Mouse (Mus musculus) intestine, embryonic 15.5 days (tissue): ENCODE data around the gene Hoxa9. TPM values are rescaled to one million over a fixed set of nuclear protein-coding genes. Genes with fewer than 3 reads are reported as not detected.
A peak's percentile ranks its signal among the peaks of the same experiment; 100 is the strongest.

Experiments used
- ATAC-seq: fragments of 200-750 bp; cut with Nextera tagmentation; 2 replicates; pipeline ENCODE4 v1.8.0; 2017; ENCODE audit warnings: moderate TSS enrichment, moderate library complexity
- H3K27ac ChIP-seq: fragments of 300-500 bp; sonication (generic); 2 replicates; pipeline ENCODE4 v1.5.1; 2015; ENCODE audit warnings: mild to moderate bottlenecking, inconsistent platforms
- H3K27me3 ChIP-seq: fragments of 300-500 bp; sonication (generic); replicated peaks from 2 replicates; pipeline ENCODE4 v1.6.1; 2015; ENCODE audit warnings: inconsistent platforms
- H3K36me3 ChIP-seq: fragments of 300-500 bp; sonication (generic); 2 replicates; pipeline ENCODE4 v1.6.1; 2015; ENCODE audit warnings: inconsistent platforms
- H3K4me1 ChIP-seq: fragments of 300-500 bp; sonication (generic); replicated peaks from 2 replicates; pipeline ENCODE4 v1.6.1; 2015; ENCODE audit warnings: inconsistent platforms
- H3K4me2 ChIP-seq: fragments of 300-500 bp; sonication (generic); replicated peaks from 2 replicates; pipeline ENCODE4 v1.6.1; 2015; ENCODE audit warnings: mild to moderate bottlenecking, inconsistent platforms
- H3K4me3 ChIP-seq: fragments of 300-500 bp; sonication (generic); replicated peaks from 2 replicates; pipeline ENCODE4 v1.5.1; 2015; ENCODE audit warnings: inconsistent platforms
- H3K9ac ChIP-seq: fragments of 300-500 bp; sonication (generic); 2 replicates; pipeline ENCODE4 v1.6.1; 2015; ENCODE audit warnings: inconsistent platforms
- H3K9me3 ChIP-seq: fragments of 300-500 bp; sonication (generic); 2 replicates; pipeline ENCODE4 v1.6.1; 2016; ENCODE audit warnings: inconsistent platforms
- WGBS: fragments of 180-500 bp; shearing (Covaris S2); methylation state at CpG from one replicate; pipeline ENCODE4 v1.1.7; 2015; 5-methylcytosine and 5-hydroxymethylcytosine counted together
- polyA plus RNA-seq: library from polyadenylated mRNA; unstranded; fragments of >200 nt; fragmentation: Nextera tagmentation; extraction: Ambion mirVana; gene quantifications from 2 replicates; pipeline ENCODE4 v1.2.1, GENCODE M21; 2015

The Hoxa9 gene
- polyA plus RNA-seq, 1 experiment from 2014 or later: 6.3 TPM

- Histone ChIP-seq H3K4me1 (peaks cover 26% of the 10 kb centered on the region), H3K36me3 (no peaks in the 10 kb centered on the region), H3K9me3 (no peaks in the 10 kb centered on the region), H3K4me3 (no peak overlapping the region), H3K9ac (no peak overlapping the region), H3K27ac (peak overlapping the region; percentile 75), H3K4me2 (peak overlapping the region; percentile 39), H3K27me3 (no peaks in the 10 kb centered on the region)
- 11% methylated on average over 10 of the region's 10 CpGs for WGBS
- ATAC-seq: peak; percentile 66; the same call in 1 of the 2 replicates
Observed at GRCm38 (mm10) chr6:52197271-52197670, 33.6 kb downstream of the Hoxa9 start.

- Histone ChIP-seq H3K9me3 (no peaks in the 10 kb centered on the region), H3K4me3 (no peak overlapping the region), H3K27ac (peak overlapping the region; percentile 8), H3K4me2 (peak overlapping the region; percentile 39), H3K4me1 (peaks cover 29% of the 10 kb centered on the region), H3K36me3 (no peaks in the 10 kb centered on the region), H3K9ac (no peak overlapping the region), H3K27me3 (no peaks in the 10 kb centered on the region)
- ATAC-seq: no peak
- 23% methylated on average over 9 of the region's 9 CpGs for WGBS
Observed at GRCm38 (mm10) chr6:52196811-52197210, 34.1 kb downstream of the Hoxa9 start.

GRCm38 (mm10) chr6:52194690-52195089, 36.2 kb downstream of the Hoxa9 start:
- Histone ChIP-seq H3K4me3 (no peak overlapping the region), H3K27ac (peak overlapping the region; percentile 70), H3K9ac (peak overlapping the region; percentile 14; the same call in 1 of the 2 replicates), H3K36me3 (no peaks in the 10 kb centered on the region), H3K4me2 (peak overlapping the region; percentile 44), H3K9me3 (no peaks in the 10 kb centered on the region), H3K27me3 (no peaks in the 10 kb centered on the region), H3K4me1 (peaks cover 37% of the 10 kb centered on the region)
- no peak for ATAC-seq
- WGBS: 29% methylated on average over 10 of the region's 10 CpGs

GRCm38 (mm10) chr6:52191860-52192550, 38.9 kb downstream of the Hoxa9 start:
- H3K4me1 ChIP-seq: peaks cover 49% of the 10 kb centered on the region
- peak overlapping the region; percentile 90 for H3K27ac ChIP-seq
- H3K9me3 ChIP-seq: no peaks in the 10 kb centered on the region

GRCm38 (mm10) chr6:52190906-52191810, 39.7 kb downstream of the Hoxa9 start, which contains the start of gene Hoxa4:
Hoxa4 (minus strand) TSS chr6:52191753.
- peak within 1 kb of the TSS; percentile 81 for H3K9ac ChIP-seq
- H3K4me2 ChIP-seq: peak within 1 kb of the TSS; percentile 94
- peak within 1 kb of the TSS; percentile 65 for H3K4me3 ChIP-seq
- WGBS: 2% methylated on average over 78 of the region's 102 CpGs
- H3K27ac ChIP-seq: peak within 1 kb of the TSS; percentile 94
- peak; percentile 48 for ATAC-seq
- H3K36me3 ChIP-seq: no peaks in the 10 kb centered on the region
- H3K9me3 ChIP-seq: no peaks in the 10 kb centered on the region
- H3K27me3 ChIP-seq: no peaks in the 10 kb centered on the region
- peaks cover 43% of the 10 kb centered on the region for H3K4me1 ChIP-seq

More at GRCm38 (mm10) chr6:52191860-52192550, 38.9 kb downstream of the Hoxa9 start:
- Histone ChIP-seq H3K9ac (peak overlapping the region; percentile 64), H3K27me3 (no peaks in the 10 kb centered on the region), H3K4me2 (peak overlapping the region; percentile 94), H3K4me3 (peak overlapping the region; percentile 65), H3K36me3 (no peaks in the 10 kb centered on the region)
- ATAC-seq: peak; percentile 83
- WGBS: 1% methylated on average over 40 of the region's 55 CpGs

- Histone ChIP-seq H3K27me3 (no peaks in the 10 kb centered on the region), H3K4me3 (peak overlapping the region; percentile 65), H3K36me3 (no peaks in the 10 kb centered on the region), H3K4me1 (peaks cover 47% of the 10 kb centered on the region), H3K4me2 (peak overlapping the region; percentile 94), H3K9ac (peak overlapping the region; percentile 81), H3K9me3 (no peaks in the 10 kb centered on the region), H3K27ac (peak overlapping the region; percentile 94)
- no peak for ATAC-seq
- 7% methylated on average over 23 of the region's 23 CpGs for WGBS
Observed at GRCm38 (mm10) chr6:52190410-52190809, 40.5 kb downstream of the Hoxa9 start.

GRCm38 (mm10) chr6:52189909-52190308, 41.0 kb downstream of the Hoxa9 start:
- Histone ChIP-seq H3K27ac (peak overlapping the region; percentile 94), H3K36me3 (no peaks in the 10 kb centered on the region), H3K9ac (0 out of 2 replicates have a peak overlapping the region, but pooled peaks have one; percentile 81), H3K27me3 (no peaks in the 10 kb centered on the region), H3K4me3 (peak overlapping the region; percentile 65), H3K9me3 (no peaks in the 10 kb centered on the region), H3K4me2 (peak overlapping the region; percentile 94), H3K4me1 (peaks cover 50% of the 10 kb centered on the region)
- 40% methylated on average over 8 of the region's 8 CpGs for WGBS
- ATAC-seq: no peak

GRCm38 (mm10) chr6:52189172-52189591, 41.7 kb downstream of the Hoxa9 start:
- peak overlapping the region; percentile 94 for H3K4me2 ChIP-seq
- 39% methylated on average over 5 of the region's 5 CpGs for WGBS
- peak overlapping the region; percentile 94 for H3K27ac ChIP-seq
- H3K36me3 ChIP-seq: no peaks in the 10 kb centered on the region
- ATAC-seq: peak; percentile 20; the same call in 1 of the 2 replicates
- H3K4me1 ChIP-seq: peaks cover 50% of the 10 kb centered on the region
- H3K4me3 ChIP-seq: no peak overlapping the region
- H3K9ac ChIP-seq: no peak overlapping the region; the same call in 1 of the 2 replicates
- no peaks in the 10 kb centered on the region for H3K27me3 ChIP-seq
- no peaks in the 10 kb centered on the region for H3K9me3 ChIP-seq

- Histone ChIP-seq H3K36me3 (no peaks in the 10 kb centered on the region), H3K27ac (no peak overlapping the region), H3K4me1 (peaks cover 58% of the 10 kb centered on the region), H3K9ac (no peak overlapping the region), H3K4me3 (no peak overlapping the region), H3K4me2 (no peak overlapping the region), H3K9me3 (no peaks in the 10 kb centered on the region), H3K27me3 (no peaks in the 10 kb centered on the region)
- 64% methylated on average over 1 of the region's 1 CpGs for WGBS
- ATAC-seq: no peak
Observed at GRCm38 (mm10) chr6:52186500-52186899, 44.4 kb downstream of the Hoxa9 start.

- peaks cover 60% of the 10 kb centered on the region for H3K4me1 ChIP-seq
- H3K27ac ChIP-seq: no peak overlapping the region
- no peaks in the 10 kb centered on the region for H3K36me3 ChIP-seq
- no peak for ATAC-seq
- WGBS: 37% methylated on average over 3 of the region's 3 CpGs
- no peaks in the 10 kb centered on the region for H3K27me3 ChIP-seq
- H3K9ac ChIP-seq: no peak overlapping the region; the same call in 1 of the 2 replicates
- H3K4me3 ChIP-seq: no peak overlapping the region
- H3K4me2 ChIP-seq: no peak overlapping the region
- H3K9me3 ChIP-seq: no peaks in the 10 kb centered on the region
Observed at GRCm38 (mm10) chr6:52185834-52186233, 45.1 kb downstream of the Hoxa9 start.

- Histone ChIP-seq H3K4me2 (peak overlapping the region; percentile 49), H3K4me3 (no peak overlapping the region), H3K27ac (0 out of 2 replicates have a peak overlapping the region, but pooled peaks have one; percentile 29), H3K9me3 (no peaks in the 10 kb centered on the region), H3K4me1 (peaks cover 58% of the 10 kb centered on the region), H3K27me3 (no peaks in the 10 kb centered on the region), H3K36me3 (no peaks in the 10 kb centered on the region), H3K9ac (no peak overlapping the region; the same call in 1 of the 2 replicates)
- WGBS: 6% methylated on average over 19 of the region's 19 CpGs
- ATAC-seq: no peak
Observed at GRCm38 (mm10) chr6:52185222-52185621, 45.7 kb downstream of the Hoxa9 start.

GRCm38 (mm10) chr6:52184668-52185067, 46.2 kb downstream of the Hoxa9 start:
- Histone ChIP-seq H3K9ac (no peak overlapping the region), H3K4me2 (peak overlapping the region; percentile 49; the same call in 1 of the 2 replicates), H3K36me3 (no peaks in the 10 kb centered on the region), H3K27ac (peak overlapping the region; percentile 60; the same call in 1 of the 2 replicates), H3K27me3 (no peaks in the 10 kb centered on the region), H3K9me3 (no peaks in the 10 kb centered on the region), H3K4me1 (peaks cover 53% of the 10 kb centered on the region), H3K4me3 (no peak overlapping the region)
- no peak for ATAC-seq
- WGBS: 39% methylated on average over 6 of the region's 6 CpGs
